Mouse (Mus musculus): ENCODE results near the gene Mfn2. TPM values are rescaled to one million over a fixed set of nuclear protein-coding genes. Genes with fewer than 3 reads are reported as not detected.
A peak's percentile ranks its signal among the peaks of the same experiment; 100 is the strongest.

The Mfn2 gene
- 100 to 1,000 TPM; 187 to 193 TPM for total RNA-seq (2021)

DNA sequence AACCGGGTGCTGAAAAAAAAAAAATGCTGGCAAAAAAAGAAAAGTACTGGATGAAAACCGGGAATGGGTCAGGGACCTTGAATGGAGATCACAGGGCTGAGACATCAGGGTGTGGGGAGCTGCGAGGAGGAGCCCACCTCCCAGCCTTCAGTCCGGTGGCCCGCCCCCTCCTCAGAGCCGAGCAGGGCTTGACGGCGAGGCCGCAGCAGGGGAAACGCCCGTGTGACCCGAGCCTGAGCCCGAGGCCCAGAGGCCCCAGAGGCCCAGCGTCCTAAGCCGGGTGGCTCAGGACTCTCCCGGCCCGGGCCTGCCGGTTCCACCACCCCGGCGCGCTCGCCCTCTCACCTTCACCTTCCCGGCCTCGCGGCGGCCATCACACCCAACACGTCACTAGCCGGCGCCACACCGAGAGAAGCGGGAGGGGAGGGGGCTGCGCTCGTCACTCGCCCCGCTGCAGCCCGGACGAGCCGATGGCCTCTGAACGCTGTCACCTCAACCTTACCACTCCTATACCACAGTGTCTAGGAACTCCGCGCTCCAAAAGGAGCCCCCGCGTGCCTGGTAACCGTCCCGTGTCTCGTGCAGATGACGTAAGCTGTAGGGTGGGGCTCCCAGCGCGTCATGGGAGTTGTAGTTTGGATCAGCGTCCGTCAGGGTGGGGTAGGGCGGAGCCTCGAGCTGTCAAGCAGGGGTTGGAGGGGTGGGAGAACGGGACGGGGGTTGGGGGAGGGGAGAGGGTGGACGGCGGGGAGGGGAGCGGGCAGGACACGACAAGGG is at the start of gene Mfn2:
Gene Mfn2, minus strand, starts transcription at position 392 of the 777 bp plus-strand sequence.
- intact Hi-C loops (cut with DNase I): no loop called here
- peak; percentile 93 to 94 for DNase-seq (ENCODE audit: low spot score in 2 of 2)

- peak; percentile 51 to 56 for DNase-seq (ENCODE audit: low spot score in 2 of 2)
- intact Hi-C loops (cut with DNase I): loop anchor here (2.0 kb wide), 1 partner anchor 55 kb away; no protein-coding TSS in a partner anchor
These were observed 49.1 kb upstream of the Mfn2 start for GRCm38 (mm10) chr4:147953590-147953989.

GRCm38 (mm10) chr4:147947511-147947910 is 43.0 kb upstream of the Mfn2 start:
- DNase-seq (ENCODE audit: low spot score in 2 of 2): no peak
- intact Hi-C loops (cut with DNase I): no loop called here

- intact Hi-C loops (cut with DNase I): no loop called here
- no peak for DNase-seq (ENCODE audit: low spot score in 2 of 2)
These were observed 38.5 kb upstream of the Mfn2 start for GRCm38 (mm10) chr4:147943005-147943404.

GRCm38 (mm10) chr4:147941045-147942020 is 36.8 kb upstream of the Mfn2 start:
- intact Hi-C loops (cut with DNase I): no loop called here
- DNase-seq (ENCODE audit: low spot score in 2 of 2): peak in 1 of 2 experiments; percentile 26

DNA sequence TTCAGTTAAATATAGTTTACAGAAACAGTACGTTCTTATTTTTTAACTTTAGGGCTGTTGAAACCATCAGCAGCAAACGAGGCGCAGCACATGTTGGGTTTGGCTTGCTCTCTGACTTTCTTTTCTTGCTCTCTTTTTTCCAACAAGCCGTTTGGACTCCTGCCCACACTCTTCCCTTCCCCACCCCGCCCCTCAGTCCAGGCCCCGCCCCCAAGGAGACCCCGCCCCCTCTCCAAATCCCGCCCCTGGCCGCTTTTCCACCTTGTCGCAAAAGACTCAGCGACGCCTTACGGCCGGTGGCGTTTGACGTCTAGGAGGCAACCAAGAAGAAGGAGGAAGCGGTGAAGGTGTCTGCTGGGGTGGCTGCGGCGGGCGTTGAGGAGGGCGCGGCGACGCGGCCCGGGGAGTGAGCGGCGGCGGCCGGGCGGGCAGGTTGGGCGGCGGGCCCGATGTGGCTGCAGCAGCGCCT is 36.1 kb upstream of the Mfn2 start, which contains the start of gene 2510039O18Rik:
Gene 2510039O18Rik, plus strand, starts transcription at position 320 of the 469 bp plus-strand sequence.
- intact Hi-C loops (cut with DNase I): no loop called here
- DNase-seq (ENCODE audit: low spot score in 2 of 2): peak; percentile 77 to 87

GRCm38 (mm10) chr4:147940111-147940510 is 35.6 kb upstream of the Mfn2 start:
- DNase-seq (ENCODE audit: low spot score in 2 of 2): peak in 1 of 2 experiments; percentile 46
- intact Hi-C loops (cut with DNase I): no loop called here

- DNase-seq (ENCODE audit: low spot score in 2 of 2): peak in 1 of 2 experiments; percentile 17
- intact Hi-C loops (cut with DNase I): loop anchor here (5.0 kb wide), 1 partner anchor 71 kb away; the partner anchor contains the start of genes Fv1 and Miip
These were observed 33.9 kb upstream of the Mfn2 start for GRCm38 (mm10) chr4:147938148-147939096.

- DNase-seq (ENCODE audit: low spot score in 2 of 2): no peak
- intact Hi-C loops (cut with DNase I): loop anchor here (5.0 kb wide), 1 partner anchor 70 kb away; the partner anchor contains the start of genes Fv1 and Miip
These were observed 33.0 kb upstream of the Mfn2 start for GRCm38 (mm10) chr4:147937486-147937885.

GRCm38 (mm10) chr4:147937021-147937420 is 32.5 kb upstream of the Mfn2 start:
- intact Hi-C loops (cut with DNase I): loop anchor here (5.0 kb wide), 1 partner anchor 70 kb away; the partner anchor contains the start of genes Fv1 and Miip
- no peak for DNase-seq (ENCODE audit: low spot score in 2 of 2)

GRCm38 (mm10) chr4:147936331-147936954 is 31.9 kb upstream of the Mfn2 start, which contains the start of gene Plod1:
Gene Plod1 (minus strand): TSS chr4:147936767.
- DNase-seq (ENCODE audit: low spot score in 2 of 2): peak; percentile 69 to 78
- intact Hi-C loops (cut with DNase I): loop anchor here (5.0 kb wide), 1 partner anchor 69 kb away; the partner anchor contains the start of genes Fv1 and Miip

- no peak for DNase-seq (ENCODE audit: low spot score in 2 of 2)
These were observed 31.4 kb upstream of the Mfn2 start for GRCm38 (mm10) chr4:147935904-147936303.

GRCm38 (mm10) chr4:147934611-147935010 is 30.1 kb upstream of the Mfn2 start:
- no peak for DNase-seq (ENCODE audit: low spot score in 2 of 2)
- intact Hi-C loops (cut with DNase I): loop anchor here (5.0 kb wide), 1 partner anchor 67 kb away; the partner anchor contains the start of genes Fv1 and Miip

More at GRCm38 (mm10) chr4:147935904-147936303, 31.4 kb upstream of the Mfn2 start:
- intact Hi-C loops (cut with DNase I): loop anchor here (5.0 kb wide), 1 partner anchor 69 kb away; the partner anchor contains the start of genes Fv1 and Miip

GRCm38 (mm10) chr4:147934134-147934533 is 29.6 kb upstream of the Mfn2 start:
- intact Hi-C loops (cut with DNase I): no loop called here
- DNase-seq (ENCODE audit: low spot score in 2 of 2): no peak

GRCm38 (mm10) chr4:147930946-147931345 is 26.4 kb upstream of the Mfn2 start:
- intact Hi-C loops (cut with DNase I): no loop called here
- DNase-seq (ENCODE audit: low spot score in 2 of 2): no peak

DNA sequence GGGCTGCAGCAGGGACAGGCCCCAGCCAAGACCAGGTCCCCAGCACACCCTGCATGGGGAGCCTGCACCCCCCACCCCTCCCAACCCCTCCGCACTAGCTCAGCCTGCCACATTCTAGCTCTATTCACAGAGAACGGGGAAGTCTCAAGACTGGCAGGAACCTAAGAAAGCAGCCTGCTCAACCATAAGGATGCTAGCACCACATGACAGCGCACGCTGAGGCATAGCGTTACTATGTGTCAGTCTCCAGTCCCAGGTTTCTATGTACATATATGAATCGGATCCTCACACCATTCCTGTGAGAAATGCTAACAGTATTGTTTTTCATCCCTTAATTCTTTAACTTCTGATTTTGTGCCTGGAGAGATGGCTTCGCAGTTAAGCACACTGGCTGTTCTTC is 24.0 kb upstream of the Mfn2 start:
- intact Hi-C loops (cut with DNase I): no loop called here
- no peak for DNase-seq (ENCODE audit: low spot score in 2 of 2)

- no peak for DNase-seq (ENCODE audit: low spot score in 2 of 2)
- intact Hi-C loops (cut with DNase I): no loop called here
These were observed 23.6 kb upstream of the Mfn2 start for GRCm38 (mm10) chr4:147928136-147928535.

DNA sequence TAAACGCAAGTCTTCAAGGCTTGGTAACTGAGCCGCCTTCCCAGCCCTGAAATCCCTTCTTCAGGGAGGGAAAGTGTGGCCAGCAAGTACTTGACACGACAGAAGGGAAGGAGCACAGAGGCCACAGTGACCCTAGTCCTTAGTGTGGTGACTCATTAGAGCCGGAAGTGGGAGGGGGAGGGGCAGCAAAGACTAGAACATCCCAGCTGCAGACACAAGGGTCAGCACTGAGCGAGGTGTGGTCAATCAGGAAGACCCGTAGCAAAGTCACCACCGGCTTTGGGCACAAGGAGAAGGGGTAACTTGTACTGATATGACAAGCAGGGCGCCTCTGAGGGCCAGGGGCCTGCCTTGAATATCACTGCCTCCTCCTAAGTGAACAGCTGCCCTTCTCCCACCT is 23.2 kb upstream of the Mfn2 start:
- intact Hi-C loops (cut with DNase I): no loop called here
- no peak for DNase-seq (ENCODE audit: low spot score in 2 of 2)

Data from left cerebral cortex, postnatal 25 days (tissue).